Mouse (Mus musculus) skeletal muscle tissue, adult 2 months (tissue): ENCODE measurements around the gene Proca1.
"Not testable (repeated sequence)": the region's sequence is repeated elsewhere in the genome, so short reads cannot be mapped to it uniquely, and the experiment has no call there.

Experiments used
- DNase-seq: peaks from one replicate; pipeline ENCODE4 v3.0.0-alpha.2; 2012; ENCODE audit warnings: low read depth, low spot score

The Proca1 gene

GRCm38 (mm10) chr11:78182450-78182849, 10.7 kb upstream of the Proca1 start:
- DNase-seq: no peak

- DNase-seq: peak; percentile 95
These were observed 10.0 kb upstream of the Proca1 start, which contains the start of gene Rpl23a for GRCm38 (mm10) chr11:78182961-78183844. Gene Rpl23a (minus strand): TSS chr11:78183584.

- DNase-seq: no peak
These were observed 9.2 kb upstream of the Proca1 start for GRCm38 (mm10) chr11:78183884-78184514.

GRCm38 (mm10) chr11:78184702-78185101, 8.5 kb upstream of the Proca1 start:
- DNase-seq: not testable (repeated sequence)

GRCm38 (mm10) chr11:78188331-78189233, 4.6 kb upstream of the Proca1 start, which contains the start of gene Rab34:
Gene Rab34 (plus strand): TSS chr11:78188430.
- DNase-seq: peak; percentile 41

- DNase-seq: no peak
These were observed 3.8 kb upstream of the Proca1 start for GRCm38 (mm10) chr11:78189234-78190040.

GRCm38 (mm10) chr11:78190041-78190440, 3.2 kb upstream of the Proca1 start:
- DNase-seq: no peak

GRCm38 (mm10) chr11:78194411-78195100, 1.4 kb downstream of the Proca1 start:
- peak; percentile 66 for DNase-seq

GRCm38 (mm10) chr11:78195101-78195863, 2.1 kb downstream of the Proca1 start:
- no peak for DNase-seq

- no peak for DNase-seq
These were observed 9.2 kb downstream of the Proca1 start for GRCm38 (mm10) chr11:78202372-78202771.

GRCm38 (mm10) chr11:78204287-78204686, 11.1 kb downstream of the Proca1 start:
- no peak for DNase-seq

GRCm38 (mm10) chr11:78205361-78206206, 12.4 kb downstream of the Proca1 start:
- no peak for DNase-seq

GRCm38 (mm10) chr11:78207190-78207589, 14.0 kb downstream of the Proca1 start:
- no peak for DNase-seq

- no peak for DNase-seq
These were observed 16.7 kb downstream of the Proca1 start for GRCm38 (mm10) chr11:78209886-78210285.

- DNase-seq: no peak
These were observed 17.4 kb downstream of the Proca1 start for GRCm38 (mm10) chr11:78210615-78211014.

- no peak for DNase-seq
These were observed 18.3 kb downstream of the Proca1 start for GRCm38 (mm10) chr11:78211513-78211912.

GRCm38 (mm10) chr11:78213086-78213817, 20.1 kb downstream of the Proca1 start:
- no peak for DNase-seq
